Mouse (Mus musculus): ENCODE measurements at regions not wholly inside any gene's neighbourhood (a gene's known extent, or its start where the extent isn't known, plus 50 kb on each side); places are given as distances from the start of the nearest gene placed in this dataset.

DNA sequence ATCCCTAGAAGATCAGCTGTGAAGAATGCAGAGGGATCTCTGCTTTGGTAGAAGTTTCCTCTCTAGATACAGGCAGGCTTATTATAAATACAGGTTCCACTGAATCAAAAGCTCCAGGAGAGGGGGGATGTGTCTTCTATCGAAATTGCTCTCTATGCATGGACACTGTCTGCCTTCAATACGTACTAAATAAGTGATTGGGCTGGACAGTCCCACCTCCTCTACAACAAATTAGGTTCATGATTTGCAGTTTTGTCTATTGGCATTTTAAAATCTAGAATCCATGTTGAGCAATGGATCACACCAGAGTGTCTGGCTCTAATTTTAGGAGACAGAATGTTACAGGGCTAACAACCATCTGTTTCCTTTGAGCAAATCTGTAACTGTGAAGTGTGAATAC lies 429.9 kb downstream of the Hs3st1 start:
- WGBS, result 74% methylated on average over 2 of the region's 2 CpGs
- Histone ChIP-seq H3K4me1 (no peaks in the 10 kb centered on the region), H3K4me3 (replicated peaks) (no peak overlapping the region), H3K4me2 (no peak overlapping the region), H3K27ac (no peak overlapping the region), H3K27me3 (replicated peaks) (no peaks in the 10 kb centered on the region), H3K9ac (no peak overlapping the region), H3K9me3 (no peaks in the 10 kb centered on the region), H3K36me3 (no peaks in the 10 kb centered on the region)
- ATAC-seq (ENCODE audit: insufficient read depth, low FRiP score, low read depth), result no peak

GRCm38 (mm10) chr5:39316478-39316877 lies 438.8 kb downstream of the Hs3st1 start:
- WGBS, result 63% methylated on average over 3 of the region's 3 CpGs
- Histone ChIP-seq H3K27me3 (replicated peaks) (no peaks in the 10 kb centered on the region), H3K27ac (no peak overlapping the region), H3K4me3 (replicated peaks) (no peak overlapping the region), H3K36me3 (no peaks in the 10 kb centered on the region), H3K4me1 (no peaks in the 10 kb centered on the region), H3K9ac (no peak overlapping the region), H3K9me3 (no peaks in the 10 kb centered on the region), H3K4me2 (no peak overlapping the region)
- ATAC-seq (ENCODE audit: insufficient read depth, low FRiP score, low read depth), result no peak

DNA sequence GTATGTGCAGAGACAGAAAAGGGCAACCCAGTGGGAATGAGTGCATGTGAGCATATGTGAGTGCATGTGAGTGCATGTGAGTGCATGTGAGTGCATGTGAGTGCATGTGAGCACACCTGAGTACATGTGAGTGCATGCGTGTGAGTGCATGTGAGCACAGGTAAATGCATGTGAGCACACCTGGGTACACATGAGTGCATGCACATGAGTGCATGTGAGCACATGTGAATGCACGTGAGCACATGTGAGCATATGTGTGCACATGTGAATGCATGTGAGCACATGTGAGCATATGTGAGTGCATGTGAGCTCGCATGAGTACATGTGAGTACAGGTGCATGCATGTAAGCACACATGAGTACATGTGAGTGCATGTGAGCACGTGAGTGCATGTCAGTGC lies 434.6 kb upstream of the Clnk start:
- Histone ChIP-seq H3K4me3 (replicated peaks) (no peak overlapping the region), H3K9me3 (no peaks in the 10 kb centered on the region), H3K4me1 (no peaks in the 10 kb centered on the region), H3K27ac (no peak overlapping the region), H3K4me2 (no peak overlapping the region), H3K36me3 (no peaks in the 10 kb centered on the region), H3K9ac (no peak overlapping the region), H3K27me3 (replicated peaks) (no peaks in the 10 kb centered on the region)
- ATAC-seq (ENCODE audit: insufficient read depth, low FRiP score, low read depth), result no peak
- WGBS, result 95% methylated on average over 4 of the region's 4 CpGs

- Histone ChIP-seq H3K4me1 (no peaks in the 10 kb centered on the region), H3K4me2 (no peak overlapping the region), H3K9ac (no peak overlapping the region), H3K4me3 (replicated peaks) (no peak overlapping the region), H3K9me3 (no peaks in the 10 kb centered on the region), H3K27me3 (replicated peaks) (no peaks in the 10 kb centered on the region), H3K36me3 (no peaks in the 10 kb centered on the region), H3K27ac (no peak overlapping the region)
- 52% methylated on average over 2 of the region's 2 CpGs for WGBS
- no peak for ATAC-seq (ENCODE audit: insufficient read depth, low FRiP score, low read depth)
These were observed 429.2 kb upstream of the Clnk start for GRCm38 (mm10) chr5:39305794-39306193.

DNA sequence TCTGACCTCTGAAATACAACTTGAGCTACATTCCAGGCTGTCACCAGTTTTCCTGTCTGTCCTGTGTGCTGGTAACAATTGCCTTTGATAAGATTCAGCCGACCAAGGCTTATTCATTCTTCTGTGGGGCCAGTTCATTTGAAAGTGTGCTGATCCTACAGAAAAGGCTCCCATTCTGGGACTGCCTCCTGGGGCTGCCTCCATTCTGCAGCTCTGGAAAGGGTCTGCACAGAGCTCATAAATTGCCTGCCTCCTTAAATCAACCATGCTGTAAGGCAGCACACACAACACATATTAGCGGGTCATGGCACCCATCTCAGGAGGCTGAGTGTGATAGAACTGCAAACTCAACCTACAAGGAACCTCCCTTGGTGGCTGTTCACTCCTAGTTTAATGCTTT lies 416.2 kb upstream of the Clnk start:
- Histone ChIP-seq H3K27ac (no peak overlapping the region), H3K27me3 (replicated peaks) (no peaks in the 10 kb centered on the region), H3K9me3 (no peaks in the 10 kb centered on the region), H3K4me2 (no peak overlapping the region), H3K4me1 (no peaks in the 10 kb centered on the region), H3K9ac (no peak overlapping the region), H3K4me3 (replicated peaks) (no peak overlapping the region), H3K36me3 (no peaks in the 10 kb centered on the region)
- 50% methylated on average over 2 of the region's 2 CpGs for WGBS
- ATAC-seq (ENCODE audit: insufficient read depth, low FRiP score, low read depth), result no peak

- Histone ChIP-seq H3K36me3 (no peaks in the 10 kb centered on the region), H3K27ac (no peak overlapping the region), H3K4me3 (replicated peaks) (no peak overlapping the region), H3K4me2 (no peak overlapping the region), H3K27me3 (replicated peaks) (no peaks in the 10 kb centered on the region), H3K9me3 (no peaks in the 10 kb centered on the region), H3K4me1 (no peaks in the 10 kb centered on the region), H3K9ac (no peak overlapping the region)
- no peak for ATAC-seq (ENCODE audit: insufficient read depth, low FRiP score, low read depth)
- 83% methylated on average over 2 of the region's 2 CpGs for WGBS
These were observed 404.4 kb upstream of the Clnk start for GRCm38 (mm10) chr5:39281021-39281420.

GRCm38 (mm10) chr5:39273710-39274385 lies 397.2 kb upstream of the Clnk start:
- no peaks in the 10 kb centered on the region for H3K4me1 ChIP-seq
- H3K27ac ChIP-seq, result no peak overlapping the region
- no peak for ATAC-seq (ENCODE audit: insufficient read depth, low FRiP score, low read depth)
- no peak overlapping the region for H3K4me2 ChIP-seq
- WGBS, result 64% methylated on average over 4 of the region's 4 CpGs
- no peak overlapping the region for H3K9ac ChIP-seq
- no peaks in the 10 kb centered on the region for H3K9me3 ChIP-seq
- no peak overlapping the region for H3K4me3 ChIP-seq (replicated peaks)
- no peaks in the 10 kb centered on the region for H3K36me3 ChIP-seq
- H3K27me3 ChIP-seq (replicated peaks), result no peaks in the 10 kb centered on the region

- Histone ChIP-seq H3K27ac (no peak overlapping the region), H3K4me3 (replicated peaks) (no peak overlapping the region), H3K9ac (no peak overlapping the region), H3K9me3 (no peaks in the 10 kb centered on the region), H3K27me3 (replicated peaks) (no peaks in the 10 kb centered on the region), H3K36me3 (no peaks in the 10 kb centered on the region), H3K4me2 (no peak overlapping the region), H3K4me1 (no peaks in the 10 kb centered on the region)
- 90% methylated on average over 1 of the region's 1 CpGs for WGBS
- ATAC-seq (ENCODE audit: insufficient read depth, low FRiP score, low read depth), result no peak
These were observed 390.5 kb upstream of the Clnk start for GRCm38 (mm10) chr5:39267106-39267505.

DNA sequence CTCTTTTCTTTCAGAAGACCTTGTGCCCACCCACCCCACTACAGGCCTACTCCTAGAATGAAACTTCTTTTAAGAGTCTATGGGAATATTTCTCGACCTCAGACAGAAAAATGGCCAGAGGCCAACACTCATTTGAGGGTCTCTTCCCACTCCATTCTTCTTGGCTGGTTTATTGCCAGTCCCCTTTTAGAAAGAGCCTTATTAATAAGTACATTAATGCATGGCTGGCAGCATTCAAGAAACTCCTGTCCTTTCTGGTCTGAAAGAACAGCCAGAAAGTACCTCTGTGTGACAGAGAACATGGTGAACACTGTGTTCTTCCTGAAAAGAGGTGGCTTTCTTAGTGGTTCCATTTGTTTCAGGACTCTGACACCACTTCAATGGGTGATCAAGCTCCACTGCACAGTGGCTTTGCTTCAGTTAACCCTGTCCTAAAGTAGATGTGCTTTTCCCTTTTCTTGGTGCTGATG lies 384.1 kb upstream of the Clnk start:
- no peak overlapping the region for H3K4me3 ChIP-seq (replicated peaks)
- H3K27me3 ChIP-seq (replicated peaks), result no peaks in the 10 kb centered on the region
- H3K27ac ChIP-seq, result no peak overlapping the region
- no peaks in the 10 kb centered on the region for H3K4me1 ChIP-seq
- WGBS, result 49% methylated on average over 1 of the region's 1 CpGs
- ATAC-seq (ENCODE audit: insufficient read depth, low FRiP score, low read depth), result no peak
- H3K9me3 ChIP-seq, result no peaks in the 10 kb centered on the region
- no peaks in the 10 kb centered on the region for H3K36me3 ChIP-seq
- H3K4me2 ChIP-seq, result no peak overlapping the region
- no peak overlapping the region for H3K9ac ChIP-seq

GRCm38 (mm10) chr5:39257745-39258144 lies 381.1 kb upstream of the Clnk start:
- Histone ChIP-seq H3K27ac (no peak overlapping the region), H3K9me3 (no peaks in the 10 kb centered on the region), H3K4me2 (no peak overlapping the region), H3K9ac (no peak overlapping the region), H3K36me3 (no peaks in the 10 kb centered on the region), H3K4me1 (no peaks in the 10 kb centered on the region), H3K27me3 (replicated peaks) (no peaks in the 10 kb centered on the region), H3K4me3 (replicated peaks) (no peak overlapping the region)
- 82% methylated on average over 2 of the region's 2 CpGs for WGBS
- no peak for ATAC-seq (ENCODE audit: insufficient read depth, low FRiP score, low read depth)

GRCm38 (mm10) chr5:39252206-39252605 lies 375.6 kb upstream of the Clnk start:
- no peaks in the 10 kb centered on the region for H3K27me3 ChIP-seq (replicated peaks)
- 54% methylated on average over 3 of the region's 3 CpGs for WGBS

GRCm38 (mm10) chr5:39251021-39251420 lies 374.4 kb upstream of the Clnk start:
- H3K36me3 ChIP-seq, result no peaks in the 10 kb centered on the region
- no peaks in the 10 kb centered on the region for H3K4me1 ChIP-seq
- no peaks in the 10 kb centered on the region for H3K9me3 ChIP-seq
- H3K4me3 ChIP-seq (replicated peaks), result no peak overlapping the region
- no peak overlapping the region for H3K27ac ChIP-seq
- H3K4me2 ChIP-seq, result no peak overlapping the region
- H3K27me3 ChIP-seq (replicated peaks), result no peaks in the 10 kb centered on the region
- no peak for ATAC-seq (ENCODE audit: insufficient read depth, low FRiP score, low read depth)
- H3K9ac ChIP-seq, result no peak overlapping the region

More at GRCm38 (mm10) chr5:39252206-39252605, 375.6 kb upstream of the Clnk start:
- H3K4me3 ChIP-seq (replicated peaks), result no peak overlapping the region
- H3K4me1 ChIP-seq, result no peaks in the 10 kb centered on the region
- H3K27ac ChIP-seq, result no peak overlapping the region
- ATAC-seq (ENCODE audit: insufficient read depth, low FRiP score, low read depth), result no peak
- H3K9ac ChIP-seq, result no peak overlapping the region
- no peak overlapping the region for H3K4me2 ChIP-seq
- H3K36me3 ChIP-seq, result no peaks in the 10 kb centered on the region
- no peaks in the 10 kb centered on the region for H3K9me3 ChIP-seq

- H3K4me1 ChIP-seq, result no peaks in the 10 kb centered on the region
- H3K4me2 ChIP-seq, result no peak overlapping the region
- H3K36me3 ChIP-seq, result no peaks in the 10 kb centered on the region
- H3K9me3 ChIP-seq, result no peaks in the 10 kb centered on the region
- WGBS, result 75% methylated on average over 5 of the region's 5 CpGs
- H3K27ac ChIP-seq, result no peak overlapping the region
- H3K4me3 ChIP-seq (replicated peaks), result no peak overlapping the region
- H3K27me3 ChIP-seq (replicated peaks), result no peaks in the 10 kb centered on the region
- H3K9ac ChIP-seq, result no peak overlapping the region
- ATAC-seq (ENCODE audit: insufficient read depth, low FRiP score, low read depth), result no peak
These were observed 343.1 kb upstream of the Clnk start for GRCm38 (mm10) chr5:39219698-39220097.
